Mouse (Mus musculus): Measurements from ENCODE around the gene Fuk.

GRCm38 (mm10) chr8:110936217-110936616 lies 33.9 kb upstream of the Fuk start:
- no peak for TF ChIP-seq CTCF (IDR thresholded peaks at IDR 0.05; ENCODE audit: extremely low read depth, insufficient read length, insufficient replicate concordance, low read depth, low read length)
- no peak for TF ChIP-seq POLR2A (IDR thresholded peaks at IDR 0.05; ENCODE audit: low read depth, low read length)
